Mouse (Mus musculus) heart, embryonic 13.5 days (tissue): ENCODE measurements around the gene Ush1c. TPM values are rescaled to one million over a fixed set of nuclear protein-coding genes. Genes with fewer than 3 reads are reported as not detected.
A peak's percentile ranks its signal among the peaks of the same experiment; 100 is the strongest.

Experiments
- ATAC-seq: fragments of 200-750 bp; cut with Nextera tagmentation; 2 replicates; pipeline ENCODE4 v1.8.0; 2017; ENCODE audit warnings: moderate TSS enrichment; ENCODE audit not compliant: insufficient number of reproducible peaks, low FRiP score, low TSS enrichment; ENCODE audit errors: extremely low read depth
- H3K27ac ChIP-seq: fragments of 300-500 bp; sonication (generic); replicated peaks from 2 replicates; pipeline ENCODE4 v1.5.1; 2015; ENCODE audit warnings: moderate library complexity, mild to moderate bottlenecking, inconsistent platforms
- H3K27me3 ChIP-seq: fragments of 300-500 bp; sonication (generic); replicated peaks from 2 replicates; pipeline ENCODE4 v1.6.1; 2015; ENCODE audit warnings: mild to moderate bottlenecking, inconsistent platforms
- H3K36me3 ChIP-seq: fragments of 300-500 bp; sonication (generic); 2 replicates; pipeline ENCODE4 v1.6.1; 2015; ENCODE audit warnings: mild to moderate bottlenecking, inconsistent platforms
- H3K4me1 ChIP-seq: fragments of 300-500 bp; sonication (generic); 2 replicates; pipeline ENCODE4 v1.6.1; 2015; ENCODE audit warnings: inconsistent platforms
- H3K4me2 ChIP-seq: fragments of 300-500 bp; sonication (generic); 2 replicates; pipeline ENCODE4 v1.6.1; 2015; ENCODE audit warnings: inconsistent platforms, mild to moderate bottlenecking, moderate library complexity
- H3K4me3 ChIP-seq: fragments of 300-500 bp; sonication (generic); 2 replicates; pipeline ENCODE4 v1.5.1; 2015; ENCODE audit warnings: moderate library complexity, mild to moderate bottlenecking, inconsistent platforms
- H3K9ac ChIP-seq: fragments of 300-500 bp; sonication (generic); 2 replicates; pipeline ENCODE4 v1.6.1; 2015; ENCODE audit warnings: inconsistent platforms, mild to moderate bottlenecking, moderate library complexity
- H3K9me3 ChIP-seq: fragments of 300-500 bp; sonication (generic); 2 replicates; pipeline ENCODE4 v1.6.1; 2016; ENCODE audit warnings: inconsistent platforms
- WGBS: fragments of 180-500 bp; shearing (Covaris S2); methylation state at CpG from one replicate; pipeline ENCODE4 v1.1.7; 2015; ENCODE audit warnings: mixed read lengths; 5-methylcytosine and 5-hydroxymethylcytosine counted together
- polyA plus RNA-seq: library from polyadenylated mRNA; unstranded; fragments of >200 nt; fragmentation: Nextera tagmentation; extraction: Ambion mirVana; gene quantifications from 2 replicates; pipeline ENCODE4 v1.2.1, GENCODE M21; 2015

Gene Ush1c
- polyA plus RNA-seq, 1 experiment from 2014 or later = 1.8 TPM

- ATAC-seq = no peak
- Histone ChIP-seq H3K9me3 (no peaks in the 10 kb centered on the region), H3K9ac (no peak within 1 kb of the TSS)
Observed at GRCm38 (mm10) chr7:46240696-46241095, 2.4 kb upstream of the Ush1c start, which contains the start of gene Otog. Otog (plus strand) TSS chr7:46240987.

DNA sequence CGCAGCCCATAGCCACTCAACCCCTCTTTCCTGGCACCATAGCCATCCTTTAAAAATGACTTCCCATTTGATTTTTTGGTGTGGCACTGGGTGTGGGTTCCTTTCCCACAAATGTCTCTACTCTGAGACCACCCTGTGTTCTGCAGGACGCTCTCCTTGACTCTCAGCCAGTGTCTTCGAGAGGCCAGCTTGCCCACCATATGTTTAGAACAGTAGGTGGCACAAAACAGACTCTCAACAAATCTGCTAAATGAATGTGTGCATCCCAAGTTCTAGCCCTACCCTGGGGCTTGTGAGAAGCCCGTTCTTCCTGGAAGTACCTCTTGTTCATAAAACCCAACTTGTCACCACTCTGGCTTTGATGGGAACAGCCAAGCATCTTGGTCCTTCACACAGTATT lies 1.8 kb upstream of the Ush1c start:
- ATAC-seq = no peak
- Histone ChIP-seq H3K9me3 (no peaks in the 10 kb centered on the region), H3K9ac (no peak overlapping the region), H3K36me3 (no peaks in the 10 kb centered on the region), H3K27me3 (peaks cover 4% of the 10 kb centered on the region; the same call in 1 of the 2 replicates), H3K4me1 (peaks cover 11% of the 10 kb centered on the region), H3K4me2 (no peak overlapping the region), H3K27ac (no peak overlapping the region), H3K4me3 (no peak overlapping the region)
- 76% methylated on average over 4 of the region's 4 CpGs for WGBS

More at GRCm38 (mm10) chr7:46240696-46241095, 2.4 kb upstream of the Ush1c start, which contains the start of gene Otog:
- H3K27me3 ChIP-seq = peaks cover 4% of the 10 kb centered on the region; the same call in 1 of the 2 replicates
- no peak within 1 kb of the TSS for H3K27ac ChIP-seq
- H3K4me1 ChIP-seq = peaks cover 11% of the 10 kb centered on the region
- no peak within 1 kb of the TSS for H3K4me2 ChIP-seq
- no peak within 1 kb of the TSS for H3K4me3 ChIP-seq
- WGBS = 43% methylated on average over 2 of the region's 2 CpGs
- H3K36me3 ChIP-seq = no peaks in the 10 kb centered on the region

DNA sequence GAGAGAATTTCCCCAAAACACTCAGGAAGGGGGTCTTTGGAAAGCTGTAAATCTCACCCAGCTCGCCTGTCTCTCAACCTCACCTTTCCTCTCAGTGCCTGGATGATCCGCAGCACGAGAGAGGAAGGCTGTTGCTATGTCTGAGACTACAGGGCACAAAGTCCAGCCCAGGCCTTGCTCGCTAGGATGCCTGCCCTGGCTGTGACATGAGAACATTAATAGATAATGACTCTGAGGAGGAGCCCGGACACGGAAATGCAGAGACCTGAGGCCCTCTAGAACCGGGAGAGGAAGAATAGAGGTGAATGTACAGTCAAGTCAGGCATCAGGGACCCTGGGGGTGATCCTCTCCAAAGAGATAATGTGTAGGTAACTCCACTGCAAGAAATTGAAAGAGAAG lies 1.1 kb downstream of the Ush1c start:
- Histone ChIP-seq H3K4me1 (peaks cover 11% of the 10 kb centered on the region), H3K27ac (no peak overlapping the region), H3K9me3 (no peaks in the 10 kb centered on the region), H3K4me3 (no peak overlapping the region), H3K36me3 (no peaks in the 10 kb centered on the region), H3K9ac (0 out of 2 replicates have a peak overlapping the region, but pooled peaks have one; percentile 34), H3K4me2 (peak overlapping the region; percentile 39), H3K27me3 (peaks cover 4% of the 10 kb centered on the region; the same call in 1 of the 2 replicates)
- 45% methylated on average over 7 of the region's 7 CpGs for WGBS
- no peak for ATAC-seq

GRCm38 (mm10) chr7:46236363-46236762 lies 1.9 kb downstream of the Ush1c start:
- H3K36me3 ChIP-seq = no peaks in the 10 kb centered on the region
- H3K9ac ChIP-seq = no peak overlapping the region
- H3K27ac ChIP-seq = no peak overlapping the region
- no peak overlapping the region for H3K4me3 ChIP-seq
- no peak for ATAC-seq
- peaks cover 4% of the 10 kb centered on the region; the same call in 1 of the 2 replicates for H3K27me3 ChIP-seq
- H3K4me2 ChIP-seq = no peak overlapping the region
- H3K4me1 ChIP-seq = peaks cover 11% of the 10 kb centered on the region
- H3K9me3 ChIP-seq = no peaks in the 10 kb centered on the region
- 80% methylated on average over 15 of the region's 15 CpGs for WGBS

GRCm38 (mm10) chr7:46235948-46236347 lies 2.4 kb downstream of the Ush1c start:
- Histone ChIP-seq H3K27me3 (peaks cover 4% of the 10 kb centered on the region; the same call in 1 of the 2 replicates), H3K9ac (no peak overlapping the region), H3K27ac (no peak overlapping the region), H3K36me3 (no peaks in the 10 kb centered on the region), H3K4me3 (no peak overlapping the region), H3K4me1 (peaks cover 11% of the 10 kb centered on the region), H3K4me2 (no peak overlapping the region), H3K9me3 (no peaks in the 10 kb centered on the region)
- 64% methylated on average over 18 of the region's 18 CpGs for WGBS
- ATAC-seq = no peak

DNA sequence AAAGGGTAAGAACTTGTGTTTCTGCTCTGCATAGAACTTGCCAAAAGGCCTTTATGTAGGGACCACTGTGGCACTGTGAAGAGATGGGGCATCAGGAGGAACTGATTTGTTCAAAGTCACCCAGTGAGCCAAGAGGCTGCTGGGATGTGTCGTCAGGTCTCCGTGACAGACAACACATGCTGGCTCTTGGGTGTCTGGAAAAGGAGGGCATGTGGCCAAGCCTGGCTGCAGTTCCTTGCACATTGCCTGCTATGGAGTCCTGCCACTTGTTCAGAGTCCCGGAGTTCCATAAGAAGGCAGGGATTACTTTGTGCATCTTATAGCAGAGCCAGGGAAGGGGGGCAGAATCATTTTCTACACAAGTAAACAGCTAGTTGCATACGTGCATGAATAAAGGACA lies 11.4 kb downstream of the Ush1c start:
- ATAC-seq = no peak
- H3K4me1 ChIP-seq = peaks cover 14% of the 10 kb centered on the region
- no peaks in the 10 kb centered on the region for H3K36me3 ChIP-seq
- WGBS = 36% methylated on average over 4 of the region's 4 CpGs
- H3K9me3 ChIP-seq = no peaks in the 10 kb centered on the region
- no peak overlapping the region for H3K4me3 ChIP-seq
- no peak overlapping the region for H3K9ac ChIP-seq
- 0 out of 2 replicates have a peak, but pooled peaks cover 8% of the 10 kb centered on the region for H3K27me3 ChIP-seq
- H3K27ac ChIP-seq = no peak overlapping the region
- H3K4me2 ChIP-seq = no peak overlapping the region

GRCm38 (mm10) chr7:46226253-46226652 lies 12.1 kb downstream of the Ush1c start:
- no peak overlapping the region for H3K27ac ChIP-seq
- no peak overlapping the region for H3K4me3 ChIP-seq
- WGBS = 32% methylated on average over 7 of the region's 7 CpGs
- no peak for ATAC-seq
- H3K27me3 ChIP-seq = peaks cover 12% of the 10 kb centered on the region; the same call in 1 of the 2 replicates
- no peaks in the 10 kb centered on the region for H3K9me3 ChIP-seq
- no peak overlapping the region for H3K4me2 ChIP-seq
- H3K4me1 ChIP-seq = peaks cover 14% of the 10 kb centered on the region
- H3K9ac ChIP-seq = no peak overlapping the region
- no peaks in the 10 kb centered on the region for H3K36me3 ChIP-seq

GRCm38 (mm10) chr7:46220591-46221129 lies 17.6 kb downstream of the Ush1c start:
- no peak overlapping the region for H3K27ac ChIP-seq
- H3K9me3 ChIP-seq = no peaks in the 10 kb centered on the region
- H3K36me3 ChIP-seq = no peaks in the 10 kb centered on the region
- no peak for ATAC-seq
- H3K4me1 ChIP-seq = no peaks in the 10 kb centered on the region
- H3K9ac ChIP-seq = no peak overlapping the region
- H3K4me3 ChIP-seq = no peak overlapping the region
- peaks cover 49% of the 10 kb centered on the region for H3K27me3 ChIP-seq
- H3K4me2 ChIP-seq = no peak overlapping the region
- WGBS = 66% methylated on average over 8 of the region's 8 CpGs

GRCm38 (mm10) chr7:46218415-46218814 lies 19.9 kb downstream of the Ush1c start:
- no peak overlapping the region for H3K27ac ChIP-seq
- no peak overlapping the region for H3K4me3 ChIP-seq
- no peak overlapping the region for H3K9ac ChIP-seq
- H3K9me3 ChIP-seq = no peaks in the 10 kb centered on the region
- peaks cover 52% of the 10 kb centered on the region for H3K27me3 ChIP-seq
- no peak overlapping the region for H3K4me2 ChIP-seq
- WGBS = 22% methylated on average over 11 of the region's 11 CpGs
- no peak; the same call in 1 of the 2 replicates for ATAC-seq
- H3K36me3 ChIP-seq = no peaks in the 10 kb centered on the region
- H3K4me1 ChIP-seq = no peaks in the 10 kb centered on the region

DNA sequence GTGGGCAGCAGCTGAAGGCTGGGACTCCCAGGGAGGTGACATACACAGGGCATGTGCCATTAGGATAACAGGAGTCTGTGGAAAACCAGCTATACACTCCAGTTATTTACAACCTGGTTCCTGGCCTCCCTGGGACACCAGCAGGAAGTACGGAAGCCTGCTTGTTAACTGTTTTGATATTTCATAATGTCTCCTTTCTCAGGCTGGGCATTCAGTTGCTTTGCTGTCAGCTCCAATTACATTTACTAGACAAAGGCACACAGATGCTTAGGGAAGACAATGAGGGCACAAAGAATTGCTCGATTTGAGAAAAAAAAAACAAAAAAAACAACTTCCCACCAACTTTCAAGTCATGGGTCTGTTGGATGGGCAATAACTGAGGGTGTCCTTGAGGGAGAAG lies 21.8 kb downstream of the Ush1c start:
- Histone ChIP-seq H3K27me3 (peaks cover 53% of the 10 kb centered on the region), H3K4me3 (no peak overlapping the region), H3K9me3 (no peaks in the 10 kb centered on the region), H3K9ac (no peak overlapping the region), H3K4me2 (no peak overlapping the region), H3K4me1 (no peaks in the 10 kb centered on the region), H3K36me3 (no peaks in the 10 kb centered on the region), H3K27ac (no peak overlapping the region)
- whole genome bisulfite sequencing = 64% methylated on average over 2 of the region's 2 CpGs
- ATAC-seq = no peak

- no peaks in the 10 kb centered on the region for H3K36me3 ChIP-seq
- H3K4me3 ChIP-seq = no peak overlapping the region
- WGBS = 80% methylated on average over 6 of the region's 6 CpGs
- peaks cover 23% of the 10 kb centered on the region; the same call in 1 of the 2 replicates for H3K27me3 ChIP-seq
- ATAC-seq = no peak
- H3K9me3 ChIP-seq = no peaks in the 10 kb centered on the region
- H3K4me2 ChIP-seq = no peak overlapping the region
- no peaks in the 10 kb centered on the region for H3K4me1 ChIP-seq
- no peak overlapping the region for H3K27ac ChIP-seq
- no peak overlapping the region for H3K9ac ChIP-seq
Observed at GRCm38 (mm10) chr7:46210276-46210675, 28.0 kb downstream of the Ush1c start.

DNA sequence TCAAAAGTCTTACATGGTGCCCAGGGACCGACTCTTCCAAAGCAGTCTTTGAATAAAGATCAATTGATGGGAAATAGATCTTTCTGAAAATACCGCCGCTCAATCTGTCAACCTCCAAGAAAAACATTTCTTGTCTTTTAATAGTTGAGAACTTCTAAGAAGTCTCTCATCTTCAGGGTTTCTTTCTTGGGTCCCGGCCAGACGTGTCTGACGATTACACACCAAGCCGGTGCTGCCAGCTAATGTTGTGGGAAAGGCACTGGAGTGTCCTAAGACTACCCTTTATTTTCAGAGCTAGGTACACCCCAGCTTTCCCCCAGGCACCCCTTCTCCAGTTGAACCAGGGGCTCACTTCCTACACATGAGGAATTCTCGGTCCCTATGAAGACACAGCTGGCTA lies 30.2 kb downstream of the Ush1c start:
- H3K27ac ChIP-seq = no peak overlapping the region
- H3K9me3 ChIP-seq = no peaks in the 10 kb centered on the region
- H3K4me2 ChIP-seq = no peak overlapping the region
- H3K36me3 ChIP-seq = no peaks in the 10 kb centered on the region
- H3K4me3 ChIP-seq = no peak overlapping the region
- peaks cover 21% of the 10 kb centered on the region; the same call in 1 of the 2 replicates for H3K27me3 ChIP-seq
- WGBS = 85% methylated on average over 8 of the region's 8 CpGs
- no peak overlapping the region for H3K9ac ChIP-seq
- H3K4me1 ChIP-seq = no peaks in the 10 kb centered on the region
- ATAC-seq = no peak
